Mouse (Mus musculus): Measurements from ENCODE around the gene Wipi2.

The Wipi2 gene

GRCm38 (mm10) chr5:142709436-142709835 is 81.9 kb downstream of the Wipi2 start:
- in situ Hi-C loops (cut with MboI; ENCODE audit: low pct_unique_long_range_greater_than_20kb in 1 of 2, low sequenced_read_pairs in 2 of 2, unreplicated experiment in 1 of 2): no loop called here

DNA sequence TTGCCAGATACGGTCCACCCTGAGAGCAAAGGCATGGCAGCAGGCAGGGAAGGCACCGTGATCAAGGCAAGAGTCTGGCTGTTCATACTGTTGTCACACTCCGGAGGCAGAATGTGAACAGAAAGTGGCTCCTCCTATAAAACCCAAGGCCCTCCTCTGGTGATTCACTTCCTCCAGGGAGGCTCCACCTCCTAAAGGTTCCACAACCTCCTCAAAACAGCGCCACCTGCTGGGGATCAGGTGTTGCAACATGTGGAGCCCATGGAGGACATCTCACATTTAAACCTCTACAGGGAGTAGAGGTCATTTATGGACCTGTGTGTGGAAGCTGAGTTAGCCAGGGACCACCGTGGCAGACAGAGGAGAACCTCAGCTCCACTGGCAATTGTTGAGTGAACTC is 84.9 kb downstream of the Wipi2 start:
- in situ Hi-C loops (cut with MboI; ENCODE audit: low pct_unique_long_range_greater_than_20kb in 1 of 2, low sequenced_read_pairs in 2 of 2, unreplicated experiment in 1 of 2): loop anchor here in 1 of 2 experiments (5.0 to 10.0 kb wide), 4 partner anchors 40 to 228 kb away; no protein-coding TSS in a partner anchor

DNA sequence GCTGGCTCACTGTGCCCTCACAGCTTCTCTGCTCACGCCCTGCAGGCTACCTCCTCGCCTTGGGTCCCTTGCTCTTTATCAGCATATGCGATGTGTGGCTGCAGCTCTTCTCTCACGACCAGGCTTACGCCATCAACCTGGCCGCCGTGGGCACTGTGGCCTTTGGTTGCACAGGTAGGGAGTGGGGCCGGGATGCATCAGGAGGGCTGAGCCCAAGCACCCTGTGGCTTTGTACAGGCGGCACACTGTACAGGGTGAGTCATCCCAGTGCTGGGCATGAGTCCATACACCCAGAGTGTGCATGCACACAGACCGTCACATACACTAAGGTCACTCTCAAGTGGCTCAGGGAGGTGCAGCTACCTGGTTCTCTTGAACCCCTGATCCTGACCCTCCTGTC is 86.5 kb downstream of the Wipi2 start:
- in situ Hi-C loops (cut with MboI; ENCODE audit: low pct_unique_long_range_greater_than_20kb in 1 of 2, low sequenced_read_pairs in 2 of 2, unreplicated experiment in 1 of 2): loop anchor here in 1 of 2 experiments (5.0 to 10.0 kb wide), 4 partner anchors 42 to 229 kb away; no protein-coding TSS in a partner anchor

GRCm38 (mm10) chr5:142715059-142715458 is 87.6 kb downstream of the Wipi2 start:
- in situ Hi-C loops (cut with MboI; ENCODE audit: low pct_unique_long_range_greater_than_20kb in 1 of 2, low sequenced_read_pairs in 2 of 2, unreplicated experiment in 1 of 2): loop anchor here in 1 of 2 experiments (10.0 kb wide), 3 partner anchors 140 to 230 kb away; no protein-coding TSS in a partner anchor

GRCm38 (mm10) chr5:142716056-142716455 is 88.6 kb downstream of the Wipi2 start:
- in situ Hi-C loops (cut with MboI; ENCODE audit: low pct_unique_long_range_greater_than_20kb in 1 of 2, low sequenced_read_pairs in 2 of 2, unreplicated experiment in 1 of 2): loop anchor here in 1 of 2 experiments (10.0 kb wide), 3 partner anchors 139 to 231 kb away; no protein-coding TSS in a partner anchor

GRCm38 (mm10) chr5:142718037-142718436 is 90.5 kb downstream of the Wipi2 start:
- in situ Hi-C loops (cut with MboI; ENCODE audit: low pct_unique_long_range_greater_than_20kb in 1 of 2, low sequenced_read_pairs in 2 of 2, unreplicated experiment in 1 of 2): loop anchor here in 1 of 2 experiments (10.0 kb wide), 3 partner anchors 137 to 233 kb away; no protein-coding TSS in a partner anchor

GRCm38 (mm10) chr5:142718486-142718885 is 91.0 kb downstream of the Wipi2 start:
- in situ Hi-C loops (cut with MboI; ENCODE audit: low pct_unique_long_range_greater_than_20kb in 1 of 2, low sequenced_read_pairs in 2 of 2, unreplicated experiment in 1 of 2): loop anchor here in 1 of 2 experiments (10.0 kb wide), 3 partner anchors 136 to 234 kb away; no protein-coding TSS in a partner anchor

DNA sequence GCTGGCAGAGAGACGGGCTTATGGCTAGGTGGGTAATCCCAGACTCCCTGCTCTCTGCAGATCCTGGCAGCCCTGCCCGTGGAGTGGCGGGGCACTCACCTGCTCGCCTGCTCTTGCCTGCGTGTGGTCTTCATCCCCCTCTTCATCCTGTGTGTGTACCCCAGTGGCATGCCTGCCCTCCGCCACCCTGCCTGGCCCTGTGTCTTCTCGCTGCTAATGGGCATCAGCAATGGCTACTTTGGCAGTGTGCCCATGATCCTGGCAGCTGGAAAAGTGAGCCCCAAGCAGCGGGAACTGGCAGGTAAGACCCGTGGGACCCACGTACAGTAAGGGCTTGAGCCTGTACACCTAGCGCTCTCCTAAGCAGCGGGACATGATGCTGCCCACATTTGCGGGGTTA is 92.4 kb downstream of the Wipi2 start:
- in situ Hi-C loops (cut with MboI; ENCODE audit: low pct_unique_long_range_greater_than_20kb in 1 of 2, low sequenced_read_pairs in 2 of 2, unreplicated experiment in 1 of 2): loop anchor here in 1 of 2 experiments (10.0 kb wide), 3 partner anchors 135 to 235 kb away; no protein-coding TSS in a partner anchor
